Mouse (Mus musculus): Measurements from ENCODE around the gene Ttc28. TPM values are rescaled to one million over a fixed set of nuclear protein-coding genes. Genes with fewer than 3 reads are reported as not detected.

The Ttc28 gene
- polyA plus RNA-seq, 1 experiment from 2014 or later, result 4.2 TPM

GRCm38 (mm10) chr5:111138927-111139565 is 259.4 kb downstream of the Ttc28 start:
- Histone ChIP-seq H3K9ac (ENCODE audit: low read depth, low read length) (no peak overlapping the region), H3K9me3 (ENCODE audit: control insufficient read depth, low read length) (no peaks in the 10 kb centered on the region), H3K4me2 (ENCODE audit: low read depth, low read length) (no peak overlapping the region), H3K4me1 (ENCODE audit: control insufficient read depth, insufficient read depth, low read length) (peaks cover 21% of the 10 kb centered on the region), H3K4me3 (ENCODE audit: low read length) (no peak overlapping the region), H3K36me3 (ENCODE audit: control insufficient read depth, insufficient read depth, low read length) (no peaks in the 10 kb centered on the region), H3K27ac (ENCODE audit: low read length) (peak overlapping the region; percentile 65), H3K27me3 (replicated peaks; ENCODE audit: control insufficient read depth, insufficient read depth, low read length) (no peaks in the 10 kb centered on the region)
- WGBS, result 56% methylated on average over 7 of the region's 7 CpGs
- peak; percentile 58; the same call in 1 of the 2 replicates for ATAC-seq

- ATAC-seq, result no peak; the same call in 1 of the 2 replicates
- Histone ChIP-seq H3K4me3 (ENCODE audit: low read length) (no peak overlapping the region), H3K4me2 (ENCODE audit: low read depth, low read length) (no peak overlapping the region), H3K27ac (ENCODE audit: low read length) (peak overlapping the region; percentile 65), H3K27me3 (replicated peaks; ENCODE audit: control insufficient read depth, insufficient read depth, low read length) (no peaks in the 10 kb centered on the region), H3K9ac (ENCODE audit: low read depth, low read length) (no peak overlapping the region), H3K4me1 (ENCODE audit: control insufficient read depth, insufficient read depth, low read length) (peaks cover 21% of the 10 kb centered on the region), H3K36me3 (ENCODE audit: control insufficient read depth, insufficient read depth, low read length) (no peaks in the 10 kb centered on the region), H3K9me3 (ENCODE audit: control insufficient read depth, low read length) (no peaks in the 10 kb centered on the region)
- 54% methylated on average over 14 of the region's 14 CpGs for WGBS
Measured at GRCm38 (mm10) chr5:111139622-111140021, 260.0 kb downstream of the Ttc28 start.

- 71% methylated on average over 20 of the region's 20 CpGs for WGBS
- no peaks in the 10 kb centered on the region for H3K27me3 ChIP-seq (replicated peaks; ENCODE audit: control insufficient read depth, insufficient read depth, low read length)
- no peak overlapping the region for H3K4me3 ChIP-seq (ENCODE audit: low read length)
- H3K4me2 ChIP-seq (ENCODE audit: low read depth, low read length), result no peak overlapping the region
- H3K4me1 ChIP-seq (ENCODE audit: control insufficient read depth, insufficient read depth, low read length), result peaks cover 21% of the 10 kb centered on the region
- H3K36me3 ChIP-seq (ENCODE audit: control insufficient read depth, insufficient read depth, low read length), result no peaks in the 10 kb centered on the region
- no peak for ATAC-seq
- no peak overlapping the region for H3K27ac ChIP-seq (ENCODE audit: low read length)
- no peak overlapping the region for H3K9ac ChIP-seq (ENCODE audit: low read depth, low read length)
- no peaks in the 10 kb centered on the region for H3K9me3 ChIP-seq (ENCODE audit: control insufficient read depth, low read length)
Measured at GRCm38 (mm10) chr5:111141139-111141885, 261.7 kb downstream of the Ttc28 start.

- peaks cover 16% of the 10 kb centered on the region for H3K4me1 ChIP-seq (ENCODE audit: control insufficient read depth, insufficient read depth, low read length)
- H3K27ac ChIP-seq (ENCODE audit: low read length), result no peak overlapping the region
- WGBS, result 83% methylated on average over 4 of the region's 4 CpGs
- no peaks in the 10 kb centered on the region for H3K27me3 ChIP-seq (replicated peaks; ENCODE audit: control insufficient read depth, insufficient read depth, low read length)
- no peak for ATAC-seq
- H3K4me3 ChIP-seq (ENCODE audit: low read length), result no peak overlapping the region
- no peaks in the 10 kb centered on the region for H3K36me3 ChIP-seq (ENCODE audit: control insufficient read depth, insufficient read depth, low read length)
- H3K9ac ChIP-seq (ENCODE audit: low read depth, low read length), result no peak overlapping the region
- no peaks in the 10 kb centered on the region for H3K9me3 ChIP-seq (ENCODE audit: control insufficient read depth, low read length)
- no peak overlapping the region for H3K4me2 ChIP-seq (ENCODE audit: low read depth, low read length)
Measured at GRCm38 (mm10) chr5:111142837-111143236, 263.2 kb downstream of the Ttc28 start.

- Histone ChIP-seq H3K36me3 (ENCODE audit: control insufficient read depth, insufficient read depth, low read length) (no peaks in the 10 kb centered on the region), H3K4me3 (ENCODE audit: low read length) (no peak overlapping the region), H3K4me1 (ENCODE audit: control insufficient read depth, insufficient read depth, low read length) (peaks cover 3% of the 10 kb centered on the region; the same call in 1 of the 2 replicates), H3K4me2 (ENCODE audit: low read depth, low read length) (no peak overlapping the region), H3K27ac (ENCODE audit: low read length) (no peak overlapping the region), H3K9me3 (ENCODE audit: control insufficient read depth, low read length) (no peaks in the 10 kb centered on the region), H3K27me3 (replicated peaks; ENCODE audit: control insufficient read depth, insufficient read depth, low read length) (no peaks in the 10 kb centered on the region), H3K9ac (ENCODE audit: low read depth, low read length) (no peak overlapping the region)
- 86% methylated on average over 7 of the region's 7 CpGs for WGBS
- no peak for ATAC-seq
Measured at GRCm38 (mm10) chr5:111144411-111144810, 264.8 kb downstream of the Ttc28 start.

GRCm38 (mm10) chr5:111150581-111150980 is 271.0 kb downstream of the Ttc28 start:
- no peaks in the 10 kb centered on the region for H3K9me3 ChIP-seq (ENCODE audit: control insufficient read depth, low read length)
- peaks cover 18% of the 10 kb centered on the region for H3K4me1 ChIP-seq (ENCODE audit: control insufficient read depth, insufficient read depth, low read length)
- no peak overlapping the region for H3K9ac ChIP-seq (ENCODE audit: low read depth, low read length)
- no peaks in the 10 kb centered on the region for H3K27me3 ChIP-seq (replicated peaks; ENCODE audit: control insufficient read depth, insufficient read depth, low read length)
- no peak overlapping the region for H3K4me2 ChIP-seq (ENCODE audit: low read depth, low read length)
- ATAC-seq, result no peak
- no peak overlapping the region for H3K27ac ChIP-seq (ENCODE audit: low read length)
- H3K4me3 ChIP-seq (ENCODE audit: low read length), result no peak overlapping the region
- WGBS, result 96% methylated on average over 14 of the region's 14 CpGs
- H3K36me3 ChIP-seq (ENCODE audit: control insufficient read depth, insufficient read depth, low read length), result no peaks in the 10 kb centered on the region

GRCm38 (mm10) chr5:111151882-111152759 is 272.5 kb downstream of the Ttc28 start:
- H3K27me3 ChIP-seq (replicated peaks; ENCODE audit: control insufficient read depth, insufficient read depth, low read length), result no peaks in the 10 kb centered on the region
- H3K4me3 ChIP-seq (ENCODE audit: low read length), result no peak overlapping the region
- H3K36me3 ChIP-seq (ENCODE audit: control insufficient read depth, insufficient read depth, low read length), result no peaks in the 10 kb centered on the region
- no peak for ATAC-seq
- H3K4me2 ChIP-seq (ENCODE audit: low read depth, low read length), result no peak overlapping the region
- H3K9ac ChIP-seq (ENCODE audit: low read depth, low read length), result no peak overlapping the region
- no peak overlapping the region for H3K27ac ChIP-seq (ENCODE audit: low read length)
- H3K4me1 ChIP-seq (ENCODE audit: control insufficient read depth, insufficient read depth, low read length), result peaks cover 20% of the 10 kb centered on the region
- no peaks in the 10 kb centered on the region for H3K9me3 ChIP-seq (ENCODE audit: control insufficient read depth, low read length)
- WGBS, result 40% methylated on average over 19 of the region's 19 CpGs

GRCm38 (mm10) chr5:111154586-111154985 is 275.0 kb downstream of the Ttc28 start:
- Histone ChIP-seq H3K9ac (ENCODE audit: low read depth, low read length) (no peak overlapping the region), H3K4me2 (ENCODE audit: low read depth, low read length) (no peak overlapping the region), H3K4me3 (ENCODE audit: low read length) (no peak overlapping the region), H3K36me3 (ENCODE audit: control insufficient read depth, insufficient read depth, low read length) (no peaks in the 10 kb centered on the region), H3K27me3 (replicated peaks; ENCODE audit: control insufficient read depth, insufficient read depth, low read length) (no peaks in the 10 kb centered on the region), H3K4me1 (ENCODE audit: control insufficient read depth, insufficient read depth, low read length) (peaks cover 26% of the 10 kb centered on the region), H3K27ac (ENCODE audit: low read length) (peak overlapping the region; percentile 47; the same call in 1 of the 2 replicates), H3K9me3 (ENCODE audit: control insufficient read depth, low read length) (no peaks in the 10 kb centered on the region)
- 32% methylated on average over 7 of the region's 7 CpGs for WGBS
- ATAC-seq, result peak; percentile 78

GRCm38 (mm10) chr5:111155271-111155670 is 275.7 kb downstream of the Ttc28 start:
- Histone ChIP-seq H3K27me3 (replicated peaks; ENCODE audit: control insufficient read depth, insufficient read depth, low read length) (no peaks in the 10 kb centered on the region), H3K9ac (ENCODE audit: low read depth, low read length) (no peak overlapping the region), H3K27ac (ENCODE audit: low read length) (no peak overlapping the region), H3K4me1 (ENCODE audit: control insufficient read depth, insufficient read depth, low read length) (peaks cover 32% of the 10 kb centered on the region), H3K36me3 (ENCODE audit: control insufficient read depth, insufficient read depth, low read length) (no peaks in the 10 kb centered on the region), H3K4me3 (ENCODE audit: low read length) (no peak overlapping the region), H3K4me2 (ENCODE audit: low read depth, low read length) (no peak overlapping the region), H3K9me3 (ENCODE audit: control insufficient read depth, low read length) (no peaks in the 10 kb centered on the region)
- no peak for ATAC-seq
- 72% methylated on average over 4 of the region's 4 CpGs for WGBS
